Mouse (Mus musculus): ENCODE measurements around the gene Mrpl52. TPM values are rescaled to one million over a fixed set of nuclear protein-coding genes. Genes with fewer than 3 reads are reported as not detected.

The Mrpl52 gene
- total RNA-seq, 1 experiment from 2014 or later, result 186 TPM

DNA sequence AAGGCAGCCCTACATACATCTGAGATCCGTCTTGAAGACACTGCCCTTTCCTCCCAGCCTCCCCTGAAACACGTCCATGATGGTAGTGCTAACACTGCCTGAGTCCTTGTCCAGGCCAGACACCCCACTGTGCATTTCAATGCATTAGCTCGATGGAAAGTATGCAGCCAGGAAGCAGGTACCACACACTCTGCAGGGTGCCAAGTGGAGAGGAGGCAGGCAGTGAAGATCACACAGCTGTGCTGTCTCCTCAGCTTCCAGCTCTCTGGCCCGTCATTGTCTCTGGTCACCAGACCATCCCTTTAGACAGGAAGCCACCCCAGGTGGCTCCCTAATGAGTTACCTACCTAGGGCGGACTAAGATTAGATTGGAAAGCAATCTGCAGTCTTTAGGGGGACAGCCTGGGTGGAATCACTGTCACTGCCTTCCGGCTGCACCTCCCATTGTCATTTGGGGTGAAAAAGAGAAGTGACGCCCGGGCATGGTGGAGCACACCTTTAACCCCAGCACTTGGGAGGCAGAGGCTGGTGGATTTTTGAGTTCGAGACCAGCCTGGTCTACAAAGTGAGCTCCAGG lies 14.6 kb upstream of the Mrpl52 start:
- DNase-seq, result no peak

- DNase-seq, result peak; percentile 76
These were observed 14.0 kb upstream of the Mrpl52 start for GRCm38 (mm10) chr14:54412629-54413170.

DNA sequence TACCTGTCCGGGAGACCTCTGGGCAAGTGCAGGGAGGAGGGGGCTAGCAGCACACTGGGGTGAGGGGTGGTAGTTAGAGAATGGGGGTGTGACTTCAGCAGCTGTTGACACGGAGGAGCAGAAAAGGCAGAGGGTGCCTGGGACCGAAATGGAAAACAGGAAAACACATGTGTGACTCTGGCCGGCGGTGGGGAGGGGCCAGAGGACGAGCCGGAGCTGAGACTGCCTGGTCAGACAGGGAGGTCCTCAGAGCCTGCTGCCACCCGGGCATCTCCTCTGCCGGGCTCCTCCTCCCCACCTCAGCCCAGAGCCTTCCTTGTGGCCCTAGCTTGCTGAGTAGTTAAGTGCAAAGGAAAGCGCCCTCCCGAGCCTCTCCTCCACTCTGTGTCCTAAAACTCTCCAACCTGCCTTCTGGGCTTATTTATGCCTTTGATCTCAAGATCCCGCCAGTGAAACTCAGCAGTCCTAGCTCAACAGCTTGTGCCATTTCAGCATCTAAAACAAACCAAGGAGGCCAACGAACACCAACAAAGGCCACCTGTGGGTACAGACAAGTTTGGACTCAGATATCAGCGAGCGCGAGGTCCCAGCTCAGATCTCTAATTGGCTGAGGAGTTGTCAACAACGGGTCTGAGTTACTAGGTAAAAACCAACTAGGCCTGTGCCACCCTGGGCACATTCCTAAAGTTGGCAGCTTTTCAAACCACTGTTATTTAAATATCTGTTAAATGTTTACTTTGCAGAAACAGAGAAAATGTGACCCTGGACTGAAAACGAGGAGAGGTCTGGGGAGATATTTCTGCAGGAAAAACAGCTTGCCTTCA lies 12.6 kb upstream of the Mrpl52 start:
- DNase-seq, result peak; percentile 42

GRCm38 (mm10) chr14:54415241-54416020 lies 11.3 kb upstream of the Mrpl52 start:
- DNase-seq, result no peak

- no peak for DNase-seq
These were observed 10.4 kb upstream of the Mrpl52 start for GRCm38 (mm10) chr14:54416229-54416775.

GRCm38 (mm10) chr14:54416830-54417229 lies 9.9 kb upstream of the Mrpl52 start:
- DNase-seq, result peak; percentile 27

- peak; percentile 54 for DNase-seq
These were observed 9.1 kb upstream of the Mrpl52 start, which contains the start of gene Slc7a7 for GRCm38 (mm10) chr14:54417623-54418081. Gene Slc7a7 (minus strand): TSS chr14:54417780.

- no peak for DNase-seq
These were observed 5.7 kb upstream of the Mrpl52 start for GRCm38 (mm10) chr14:54421014-54421413.

GRCm38 (mm10) chr14:54423406-54423805 lies 3.3 kb upstream of the Mrpl52 start:
- DNase-seq, result peak; percentile 57

DNA sequence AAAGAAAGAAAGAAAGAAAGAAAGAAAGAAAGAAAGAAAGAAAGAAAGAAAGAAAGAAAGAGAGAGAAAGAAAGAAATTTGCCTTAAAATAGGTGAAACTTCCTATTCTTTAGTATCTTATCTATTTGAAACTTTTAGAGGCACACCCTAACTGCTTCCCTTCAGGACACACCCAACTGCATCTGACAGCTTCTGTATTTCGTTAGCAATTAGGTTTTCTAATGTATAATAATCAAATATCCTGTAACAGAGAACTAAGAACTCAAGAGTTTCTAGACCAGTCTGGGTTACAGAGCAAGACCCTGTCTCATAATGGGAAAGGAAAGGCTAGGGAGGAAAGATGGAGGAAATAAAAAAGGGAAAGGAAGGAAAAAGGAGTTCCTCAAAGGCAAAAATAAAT lies 2.1 kb upstream of the Mrpl52 start:
- no peak for DNase-seq

DNA sequence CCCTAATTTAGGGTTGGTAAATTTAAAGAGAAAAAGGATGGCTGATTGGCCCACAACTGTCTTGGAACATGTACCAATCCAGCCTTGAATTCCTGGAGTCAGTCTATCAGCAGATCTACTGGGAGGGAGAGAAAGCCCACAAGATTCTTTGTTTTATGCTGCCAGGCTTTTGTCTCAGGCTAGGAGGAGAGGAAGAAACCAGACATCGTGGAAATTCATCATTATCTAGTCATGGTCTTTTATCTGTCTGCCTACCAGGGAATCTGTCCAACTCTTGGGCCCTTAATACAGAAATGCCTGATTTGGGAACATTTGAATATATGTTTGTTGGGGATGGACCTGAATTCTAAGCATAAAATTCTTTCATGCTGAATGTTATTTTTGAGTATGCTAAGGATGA lies 1.2 kb upstream of the Mrpl52 start:
- no peak for DNase-seq

DNA sequence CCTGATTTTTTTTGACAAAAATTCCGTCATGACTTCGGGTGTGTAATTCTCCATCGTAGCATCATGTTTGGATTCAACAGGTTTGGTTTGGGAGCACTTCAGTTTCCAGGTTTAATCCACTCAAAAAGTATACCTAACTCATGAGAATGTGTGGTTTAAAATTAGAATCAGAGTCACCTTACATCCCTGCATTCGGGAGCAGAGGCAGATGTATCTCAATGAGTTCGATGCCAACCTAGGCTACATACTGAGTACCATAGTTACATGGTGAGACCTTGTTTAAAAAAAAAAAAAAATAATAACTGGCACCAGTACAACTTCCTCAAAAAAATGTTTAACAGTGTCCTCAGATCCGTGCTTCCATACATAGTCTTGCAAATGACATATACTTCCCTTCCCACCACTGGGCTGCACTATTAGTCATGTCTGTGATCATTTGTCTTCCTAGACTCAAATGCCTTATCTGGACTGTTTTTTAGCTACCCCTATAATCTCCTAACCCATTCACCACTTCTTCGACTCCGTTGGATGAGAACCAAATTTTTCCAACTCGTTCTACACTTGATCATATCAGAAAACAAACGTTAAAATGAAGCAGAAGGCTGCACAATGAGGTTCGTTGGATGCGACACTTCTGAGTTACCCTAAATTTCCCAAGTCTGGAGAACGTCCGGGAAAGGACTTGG lies 563 bp upstream of the Mrpl52 start:
- DNase-seq, result no peak

GRCm38 (mm10) chr14:54427696-54428095 lies 987 bp downstream of the Mrpl52 start:
- no peak for DNase-seq

DNA sequence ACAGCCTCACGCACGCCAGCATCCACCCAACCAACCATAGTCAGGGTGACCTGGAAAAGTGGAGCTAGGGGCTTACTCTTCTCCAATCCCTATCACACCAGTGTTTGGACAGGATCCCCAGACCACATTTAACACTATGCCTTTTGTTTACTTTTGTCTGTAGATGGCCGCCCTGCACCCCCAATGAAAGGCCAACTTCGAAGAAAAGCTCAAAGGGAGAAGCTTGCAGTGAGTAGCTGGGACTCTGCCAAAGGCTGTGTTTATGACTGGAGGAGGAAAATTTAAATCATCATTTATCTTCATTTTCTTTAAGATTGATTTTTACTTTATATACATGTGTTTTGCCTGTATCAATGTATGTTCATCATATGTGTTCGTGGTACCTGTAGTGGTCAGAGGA lies 1.7 kb downstream of the Mrpl52 start:
- no peak for DNase-seq

DNA sequence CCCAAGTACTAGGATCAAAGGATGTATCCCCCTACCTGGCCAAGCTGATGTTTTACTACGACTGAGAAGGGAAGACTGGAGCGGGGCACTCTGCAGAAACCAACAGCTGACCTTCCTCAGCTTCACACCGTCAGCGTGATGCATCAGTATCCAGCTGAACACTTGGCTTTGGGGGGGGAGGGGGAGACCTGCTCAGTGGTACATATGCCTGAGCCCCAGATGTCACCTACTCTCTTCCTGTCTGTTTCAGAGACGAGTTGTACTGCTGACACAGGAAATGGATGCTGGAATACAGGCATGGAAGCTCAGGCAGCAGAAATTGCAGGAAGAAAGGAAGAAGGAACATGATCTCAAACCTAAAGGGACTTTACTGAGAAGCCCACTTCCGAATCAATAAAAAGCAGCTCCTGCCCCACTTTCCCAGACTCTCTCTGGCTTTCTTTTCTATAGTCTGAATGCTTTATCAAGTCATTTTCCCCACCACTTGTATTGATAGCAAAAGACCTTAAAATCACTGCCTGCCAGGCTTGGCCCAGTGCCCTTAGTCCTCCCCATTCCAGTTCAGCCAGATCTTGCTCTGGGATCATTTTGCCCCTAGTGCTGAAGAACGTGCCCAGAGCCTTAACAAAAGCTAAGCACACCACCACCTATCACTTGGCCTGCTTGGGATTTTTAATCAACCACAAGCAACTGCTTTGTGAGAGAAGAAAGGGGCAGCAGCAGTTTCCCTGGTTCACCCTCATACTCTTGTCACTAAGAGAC lies 2.8 kb downstream of the Mrpl52 start:
- no peak for DNase-seq

DNA sequence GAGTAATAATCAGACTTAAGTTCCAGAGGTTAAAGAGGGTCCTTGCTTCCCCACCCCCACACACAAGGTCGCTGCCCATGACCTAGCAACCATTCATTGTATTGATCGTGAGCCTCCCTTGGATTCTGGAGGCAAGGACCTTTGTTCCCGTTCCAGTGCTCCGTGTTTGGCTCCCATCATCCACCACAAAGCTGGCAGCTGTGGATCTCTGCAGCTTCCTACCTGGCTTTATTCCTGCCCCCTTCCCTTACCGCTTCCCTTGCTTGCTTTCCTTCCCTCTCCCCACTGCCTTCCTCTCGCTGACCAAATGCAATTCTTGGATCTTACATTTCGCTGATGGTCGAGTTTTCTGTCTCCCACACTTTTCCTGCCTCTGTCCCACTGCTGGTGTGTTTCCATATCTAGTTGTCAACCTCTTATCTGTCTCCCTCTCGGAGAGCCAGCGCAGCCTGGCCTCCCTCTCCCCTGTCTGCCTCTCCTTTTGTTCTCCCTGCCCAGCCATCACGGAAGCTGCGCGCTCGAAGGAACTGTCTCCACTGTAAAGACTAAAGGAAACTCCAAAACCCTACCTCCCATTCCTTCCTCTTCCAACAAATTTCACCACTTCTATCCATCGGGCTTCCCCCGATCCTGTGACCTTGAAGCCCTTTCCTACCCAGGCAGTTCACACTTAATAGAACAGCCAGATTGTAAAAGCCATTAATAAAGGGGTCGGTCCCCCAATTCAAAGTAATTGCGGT lies 3.9 kb downstream of the Mrpl52 start:
- peak; percentile 52 for DNase-seq

- peak; percentile 91 for DNase-seq
These were observed 4.8 kb downstream of the Mrpl52 start, which contains the start of gene Mmp14 for GRCm38 (mm10) chr14:54431334-54432077. Gene Mmp14 (plus strand): TSS chr14:54431612.

GRCm38 (mm10) chr14:54432078-54432836 lies 5.5 kb downstream of the Mrpl52 start:
- DNase-seq, result peak; percentile 79

Data from adrenal gland, postnatal 14 days (tissue).